Mouse (Mus musculus): ENCODE results near the gene Veph1.

DNA sequence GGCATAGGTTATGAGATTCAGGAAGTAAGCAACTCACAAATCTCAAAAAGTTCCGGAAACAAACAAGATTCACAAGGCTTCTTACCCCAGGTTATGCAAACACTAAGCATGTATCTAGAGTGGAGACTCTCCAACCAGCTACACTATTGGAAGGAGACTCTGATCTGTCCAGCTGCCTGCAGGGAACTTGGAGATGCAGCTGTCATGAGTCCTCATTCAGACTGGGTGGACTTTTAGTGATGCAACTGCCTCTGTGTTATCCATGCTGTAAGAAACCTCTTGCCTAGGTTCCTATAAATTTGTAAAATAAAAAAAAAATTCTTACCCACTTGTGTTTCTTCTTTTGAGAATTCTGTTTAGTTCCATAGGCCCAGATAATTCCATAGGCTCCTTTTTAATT, 226.4 kb downstream of the Veph1 start:
- no peak for TF ChIP-seq POLR2A (IDR thresholded peaks at IDR 0.05; ENCODE audit: insufficient read depth, low read depth, low read length)
- no peak for TF ChIP-seq CTCF (IDR thresholded peaks at IDR 0.05; ENCODE audit: insufficient read depth, low read depth, low read length)

All from olfactory bulb, adult 2 months (tissue).